Mouse (Mus musculus) heart, postnatal 0 days (tissue): Measurements from ENCODE around the gene Ttc16.

ENCODE experiments used
- CTCF ChIP-seq: IDR thresholded peaks from 2 replicates; pipeline ENCODE4 v1.5.1; 2016; ENCODE audit warnings: antibody characterized with exemption, control low read depth, low read depth
- EP300 ChIP-seq: IDR thresholded peaks from 2 replicates; pipeline ENCODE4 v1.6.1; 2016; ENCODE audit warnings: antibody characterized with exemption, low read depth

DNA sequence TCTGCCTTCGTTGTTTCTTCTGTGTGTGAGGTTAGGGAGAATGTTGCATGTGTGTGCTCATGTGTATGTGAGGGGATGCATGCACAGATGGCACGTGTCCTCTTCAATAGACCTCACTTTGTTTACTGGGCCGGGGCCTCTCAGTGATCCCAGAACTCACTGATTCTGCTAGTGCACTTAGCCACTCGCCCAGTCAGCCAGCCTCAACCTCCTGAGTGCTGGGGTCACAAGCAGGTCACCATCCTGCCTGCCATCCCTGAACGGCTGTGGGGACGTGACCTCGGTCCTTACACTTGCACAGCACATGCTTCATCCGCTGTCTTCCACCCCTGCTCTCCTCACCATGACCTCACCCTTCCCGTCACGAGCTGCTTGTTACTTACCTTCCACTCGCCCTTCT is 47.7 kb upstream of the Ttc16 start:
- TF ChIP-seq CTCF (no peak), EP300 (no peak)
